Mouse (Mus musculus) MEL (cell line): ENCODE measurements around the gene Kifc1.

Source experiments
- CTCF ChIP-seq, 3 experiments: IDR thresholded peaks in 2 of 3; conservative IDR thresholded peaks in 1 of 3; 2 replicates each; pipeline ENCODE4 v1.5.1; 2011 to 2012; ENCODE audit warnings: low read length in 3 of 3, low read depth in 2 of 3, mild to moderate bottlenecking in 2 of 3, improper control_type of control experiment in 1 of 3, inconsistent platforms in 1 of 3, mixed read lengths in 1 of 3, moderate library complexity in 1 of 3; ENCODE audit not compliant: control insufficient read depth in 1 of 3, insufficient read depth in 1 of 3, poor library complexity in 1 of 3, severe bottlenecking in 1 of 3
- E2F4 ChIP-seq: IDR thresholded peaks from 2 replicates; pipeline ENCODE4 v1.6.1; 2011; ENCODE audit warnings: low read depth, low read length, improper control_type of control experiment, borderline replicate concordance
- HCFC1 ChIP-seq: IDR thresholded peaks from 2 replicates; pipeline ENCODE4 v1.6.1; 2012; ENCODE audit warnings: low read depth, mild to moderate bottlenecking, inconsistent platforms, low read length, improper control_type of control experiment, moderate library complexity
- MAFK ChIP-seq: IDR thresholded peaks from 2 replicates; pipeline ENCODE4 v1.6.1; 2011; ENCODE audit warnings: low read depth, mild to moderate bottlenecking, low read length, improper control_type of control experiment, borderline replicate concordance
- NELFE ChIP-seq: IDR thresholded peaks from 2 replicates; pipeline ENCODE4 v1.6.1; 2011; ENCODE audit warnings: low read depth, low read length, improper control_type of control experiment
- USF1 ChIP-seq: IDR thresholded peaks from 2 replicates; pipeline ENCODE4 v1.6.1; 2014; ENCODE audit warnings: low read depth, mild to moderate bottlenecking, inconsistent platforms, low read length, improper control_type of control experiment, moderate library complexity
- ZKSCAN1 ChIP-seq: IDR thresholded peaks from 2 replicates; pipeline ENCODE4 v1.6.1; 2012; ENCODE audit warnings: low read depth, mild to moderate bottlenecking, inconsistent platforms, low read length, improper control_type of control experiment, moderate library complexity

GRCm38 (mm10) chr17:33916294-33916693 lies 25.8 kb upstream of the Kifc1 start:
- TF ChIP-seq USF1 (no peak), HCFC1 (no peak), E2F4 (no peak), MAFK (no peak), CTCF (IDR thresholded peaks at IDR 0.05 in 2 of 3, conservative IDR thresholded peaks at IDR 0.05 in 1 of 3; ENCODE audit: control insufficient read depth in 1 of 3, insufficient read depth in 1 of 3, low read depth in 2 of 3, low read length in 3 of 3, poor library complexity in 1 of 3, severe bottlenecking in 1 of 3) (no peak), NELFE (no peak), ZKSCAN1 (no peak)
